Mouse (Mus musculus): ENCODE measurements around the gene 2410004B18Rik.
"Not testable (repeated sequence)": the region's sequence is repeated elsewhere in the genome, so short reads cannot be mapped to it uniquely, and the experiment has no call there.

2410004B18Rik gene

DNA sequence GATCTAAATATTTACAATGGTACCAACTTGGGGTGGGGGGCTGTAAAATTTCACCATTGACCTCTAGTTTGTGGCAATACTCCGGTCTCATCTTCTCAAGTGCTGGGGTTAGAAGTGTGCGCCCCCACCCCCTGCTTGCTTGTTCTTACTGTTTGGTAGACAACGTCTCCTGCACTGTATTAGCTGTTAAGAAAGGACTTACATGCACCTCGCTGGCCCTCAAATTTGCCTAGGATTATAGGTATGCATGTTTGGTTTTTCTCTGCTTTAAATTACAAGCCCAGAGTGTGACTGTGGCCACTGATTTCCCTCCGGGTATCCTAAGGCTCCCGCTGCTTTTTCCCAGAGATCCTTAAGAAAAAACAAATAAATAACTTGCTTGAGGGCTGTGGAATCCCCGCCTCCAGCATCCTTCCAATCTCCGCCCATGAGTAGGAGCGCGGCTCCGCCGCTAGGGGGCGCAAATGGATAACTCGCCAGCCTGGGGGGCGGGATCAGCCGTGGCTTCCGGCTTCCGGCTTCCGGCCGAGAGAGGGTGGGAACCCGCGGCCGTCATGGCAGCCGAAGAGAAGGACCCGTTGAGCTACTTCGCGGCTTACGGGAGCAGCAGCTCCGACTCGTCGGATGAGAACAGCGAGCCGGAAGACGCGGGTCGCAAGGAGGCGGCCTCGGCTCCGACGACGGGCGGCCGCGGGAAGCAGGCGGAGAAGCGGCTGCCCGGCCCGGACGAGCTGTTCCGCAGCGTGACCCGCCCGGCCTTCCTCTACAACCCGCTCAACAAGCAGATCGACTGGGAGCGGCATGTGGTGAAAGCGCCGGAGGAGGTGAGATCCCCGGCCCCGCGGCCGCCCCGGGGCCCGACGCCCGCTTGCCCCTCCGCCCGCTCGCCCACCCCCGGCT is at the start of gene 2410004B18Rik:
Gene 2410004B18Rik, plus strand, starts transcription at position 510 of the 900 bp plus-strand sequence.
- DNase-seq (ENCODE audit: low read depth, low spot score), result peak; percentile 96

DNA sequence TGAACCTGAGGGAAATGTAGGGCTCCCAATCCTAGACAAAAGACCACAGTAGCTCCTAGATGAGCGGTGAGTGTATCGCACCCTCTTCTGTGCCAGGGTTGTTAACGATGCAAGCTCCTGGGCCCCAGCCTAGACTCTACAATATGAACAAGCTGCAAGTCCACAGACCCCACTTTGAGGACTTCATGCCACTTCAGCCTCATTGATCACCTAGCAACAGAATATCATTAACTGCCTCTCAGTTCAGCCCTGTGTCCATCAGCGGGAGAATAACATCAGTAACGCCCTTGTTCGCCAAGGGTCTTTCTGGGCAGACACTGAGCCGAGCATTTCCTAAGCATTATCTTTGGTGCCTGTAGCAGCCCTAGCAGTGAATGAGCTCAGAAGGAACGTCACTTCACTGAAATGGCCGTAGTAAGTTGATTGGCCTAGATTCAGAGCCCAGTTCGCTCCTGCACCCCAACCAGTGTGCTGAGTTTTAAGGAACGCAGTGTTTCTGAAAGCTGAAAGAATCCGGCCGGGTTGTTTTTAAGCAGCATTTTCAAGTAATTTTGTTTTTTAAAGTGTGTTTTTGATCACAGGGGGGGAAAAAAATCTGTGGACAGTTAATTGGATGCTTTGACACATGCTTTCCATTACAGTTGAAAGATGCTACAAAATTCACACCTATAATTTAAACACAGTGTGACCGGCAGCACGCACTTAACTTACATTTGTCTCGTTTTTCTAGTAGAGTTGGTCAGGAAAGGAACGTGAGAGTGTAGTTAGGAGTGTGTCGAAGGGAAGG is 47.3 kb upstream of the 2410004B18Rik start:
- no peak for DNase-seq (ENCODE audit: low read depth, low spot score)

DNA sequence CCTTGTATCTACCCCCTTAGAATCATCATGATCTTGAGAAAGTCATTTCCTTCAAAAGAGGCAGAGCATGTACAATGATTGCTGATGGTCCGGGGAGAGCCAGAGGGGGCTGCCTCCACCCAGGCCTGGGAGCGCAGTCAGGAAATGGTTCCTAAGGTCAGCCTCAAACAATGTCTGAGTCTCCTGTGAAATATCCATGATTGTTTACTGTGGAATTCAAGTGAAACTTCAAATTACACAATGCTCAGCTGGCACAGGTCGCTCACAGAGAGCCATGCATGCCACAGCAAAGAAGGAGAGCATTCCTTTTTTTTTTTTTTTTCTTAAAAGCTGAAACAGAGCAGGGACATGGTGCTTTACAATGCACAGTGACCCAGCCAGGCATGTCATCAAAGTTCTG is 45.4 kb upstream of the 2410004B18Rik start:
- DNase-seq (ENCODE audit: low read depth, low spot score), result no peak

DNA sequence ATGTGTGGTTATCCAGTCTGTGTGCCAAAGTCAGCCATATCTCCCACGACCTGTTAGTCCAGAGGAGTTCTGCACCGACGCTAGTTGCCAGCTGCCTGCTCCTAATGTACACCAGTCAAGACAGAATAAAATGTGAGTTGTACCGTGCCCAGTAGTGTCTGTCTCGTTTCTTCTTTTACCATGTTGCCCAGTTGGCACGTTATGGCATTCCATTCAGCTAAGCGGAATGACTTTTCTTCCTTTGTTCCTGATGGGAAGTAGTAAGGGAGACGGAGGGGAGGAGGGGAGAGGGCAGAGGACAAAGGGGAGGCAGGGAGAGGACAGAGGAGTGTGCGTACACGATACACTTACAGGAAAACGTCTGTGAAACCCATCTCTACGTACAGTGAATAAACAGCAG is 43.7 kb upstream of the 2410004B18Rik start:
- no peak for DNase-seq (ENCODE audit: low read depth, low spot score)

DNA sequence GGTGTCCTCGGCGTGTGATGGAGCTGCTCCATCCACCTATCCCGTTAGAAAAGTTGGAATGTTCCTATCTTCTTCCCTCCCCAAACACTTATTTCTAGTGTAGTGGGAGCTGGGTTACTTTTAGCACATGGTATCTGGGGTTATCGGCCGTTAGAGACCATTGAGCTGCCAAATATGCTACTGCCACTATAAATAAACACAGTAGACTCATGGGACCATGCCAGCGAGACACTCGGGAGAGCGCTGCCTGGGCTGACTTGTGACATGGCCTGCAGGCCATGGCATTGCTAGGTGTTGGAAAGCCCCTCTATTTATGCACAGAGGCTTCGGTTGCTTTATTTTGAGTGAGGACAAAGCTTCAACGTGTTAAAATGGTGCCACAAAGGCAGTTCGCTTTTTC is 40.1 kb upstream of the 2410004B18Rik start:
- DNase-seq (ENCODE audit: low read depth, low spot score), result no peak

DNA sequence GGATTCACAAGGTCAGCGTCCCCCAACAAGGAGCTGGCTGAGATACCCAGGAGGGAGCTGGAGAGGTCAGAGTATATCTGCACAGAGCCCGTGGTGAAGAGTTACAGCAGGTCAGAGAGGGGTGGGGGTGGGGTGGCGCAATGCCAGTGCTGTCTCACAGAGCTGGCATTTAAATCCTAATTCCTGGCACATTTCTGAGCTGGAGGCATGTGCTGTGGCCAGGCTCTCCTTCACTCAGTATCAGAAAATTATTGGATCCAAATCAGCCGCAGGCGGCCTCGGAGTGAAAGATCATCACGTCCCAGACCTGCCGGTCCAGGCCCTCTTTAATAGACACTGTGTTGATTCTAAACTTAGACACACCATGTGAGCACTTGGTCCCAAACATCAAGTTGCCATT is 38.0 kb upstream of the 2410004B18Rik start:
- no peak for DNase-seq (ENCODE audit: low read depth, low spot score)

DNA sequence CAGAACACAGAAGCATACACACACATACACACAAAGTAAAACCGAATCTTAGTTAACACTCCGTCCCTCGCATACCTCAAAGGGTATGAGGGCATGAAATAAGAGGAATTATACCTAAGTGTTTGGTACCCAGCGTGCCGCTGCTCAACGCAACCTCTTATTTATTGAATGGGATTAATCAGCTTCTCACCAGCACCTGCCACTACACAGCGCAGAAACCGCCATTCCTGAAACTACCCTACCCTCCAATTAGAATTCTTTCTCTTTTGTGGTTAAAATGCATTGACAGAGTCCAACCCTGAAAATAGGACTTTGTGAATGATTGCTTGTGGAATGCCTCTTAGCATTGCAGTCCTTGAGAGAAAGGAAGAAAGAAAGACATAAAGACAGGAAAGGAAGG is 34.3 kb upstream of the 2410004B18Rik start:
- DNase-seq (ENCODE audit: low read depth, low spot score), result no peak

DNA sequence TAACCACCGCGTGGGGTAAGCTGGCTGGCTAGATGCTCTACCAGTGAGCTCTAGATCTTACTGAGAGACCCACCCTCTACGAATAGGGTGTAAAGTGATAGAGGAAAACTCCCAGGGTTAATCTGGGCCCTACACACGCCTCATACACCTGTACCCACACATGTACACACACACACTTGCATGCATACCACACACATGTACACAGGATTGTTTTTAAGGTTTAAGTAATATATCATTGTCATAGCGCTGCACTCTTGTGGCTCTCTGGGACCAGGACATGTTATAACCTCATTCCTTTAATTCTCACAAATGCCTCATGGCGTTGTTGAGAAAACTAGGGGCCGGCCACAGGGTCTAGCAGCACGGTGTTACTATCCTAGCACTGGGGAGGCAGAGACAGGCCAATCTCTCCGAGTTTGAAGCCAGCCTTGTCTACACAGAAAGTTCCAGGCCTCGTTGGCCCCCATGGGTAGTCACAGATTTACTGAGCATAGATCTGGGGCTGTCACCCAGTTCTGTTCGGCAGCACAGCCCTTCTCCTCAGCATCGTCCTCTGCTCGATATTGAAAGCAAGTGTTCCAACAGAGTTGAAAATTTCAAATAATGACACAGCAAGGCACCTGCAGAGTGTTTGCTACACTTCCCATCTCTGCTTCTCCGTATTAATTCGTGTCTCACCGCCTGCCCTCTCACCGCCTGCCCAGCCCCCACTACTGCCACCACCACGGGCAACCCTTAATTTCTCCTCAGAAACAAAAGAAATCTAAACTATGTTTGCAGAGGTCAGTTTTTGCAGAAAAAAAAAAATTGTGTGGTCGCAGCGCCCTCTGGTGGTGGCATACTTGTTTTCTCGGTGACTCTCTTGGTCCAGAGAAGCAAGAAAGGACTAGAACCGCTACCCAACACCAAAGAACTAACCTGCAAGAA is 32.7 kb upstream of the 2410004B18Rik start:
- DNase-seq (ENCODE audit: low read depth, low spot score), result peak; percentile 69

DNA sequence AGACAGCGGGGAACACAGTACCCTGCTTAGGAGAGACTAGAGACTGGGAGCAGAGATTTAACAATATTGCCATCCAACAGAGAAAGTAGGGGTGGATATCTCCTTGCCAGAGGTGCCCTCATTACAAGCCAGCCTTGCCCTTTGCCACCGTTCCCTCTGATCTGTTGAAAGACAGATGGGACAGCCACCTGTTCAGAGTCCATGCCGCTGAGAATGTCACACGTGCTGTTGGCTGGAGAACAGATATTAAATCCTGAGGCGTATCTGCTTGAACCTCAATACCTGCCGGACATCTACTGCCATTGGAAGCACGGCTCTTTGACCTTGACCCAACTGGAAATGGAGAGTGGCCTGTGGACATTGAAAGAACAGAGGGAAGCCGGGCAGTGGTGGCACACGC is 31.2 kb upstream of the 2410004B18Rik start:
- no peak for DNase-seq (ENCODE audit: low read depth, low spot score)

DNA sequence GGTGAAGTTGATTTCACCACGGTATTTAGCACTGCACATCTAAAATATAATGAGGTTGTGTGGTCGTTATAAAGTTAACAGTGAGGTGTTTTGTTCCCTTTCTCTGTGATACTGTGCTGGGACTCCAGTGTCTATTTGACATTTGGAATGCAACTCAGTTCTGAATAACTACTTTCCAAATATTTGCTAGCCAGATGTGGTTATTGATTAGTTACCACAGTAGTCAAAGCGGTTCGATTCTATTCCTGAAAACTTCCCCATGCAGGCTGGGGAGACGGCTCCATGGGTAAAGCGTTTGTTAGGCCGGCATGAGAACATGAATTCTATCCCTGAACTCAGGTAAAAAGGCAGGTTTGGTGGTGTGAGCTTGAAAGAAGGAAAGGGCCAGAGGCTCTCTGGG is 25.3 kb upstream of the 2410004B18Rik start:
- no peak for DNase-seq (ENCODE audit: low read depth, low spot score)

DNA sequence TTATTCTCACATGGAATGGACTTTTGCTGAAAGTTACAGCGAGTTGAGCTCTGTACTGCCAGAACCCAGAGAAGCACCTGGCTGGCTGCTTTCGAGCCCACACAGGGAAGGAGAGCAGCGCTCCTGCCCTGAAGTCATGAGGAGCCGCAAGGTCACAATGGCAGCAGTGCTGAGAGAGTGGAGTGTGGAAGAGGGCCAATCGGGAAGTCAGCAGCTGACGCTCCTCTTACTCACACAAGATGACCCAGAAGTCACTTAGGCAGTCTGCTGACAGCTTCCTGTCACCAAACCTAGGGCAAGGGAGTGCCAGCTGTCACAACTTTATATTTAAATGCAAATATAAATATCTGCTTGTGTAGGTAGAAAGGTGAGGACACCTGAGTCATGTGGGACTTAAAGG is 24.6 kb upstream of the 2410004B18Rik start:
- no peak for DNase-seq (ENCODE audit: low read depth, low spot score)

DNA sequence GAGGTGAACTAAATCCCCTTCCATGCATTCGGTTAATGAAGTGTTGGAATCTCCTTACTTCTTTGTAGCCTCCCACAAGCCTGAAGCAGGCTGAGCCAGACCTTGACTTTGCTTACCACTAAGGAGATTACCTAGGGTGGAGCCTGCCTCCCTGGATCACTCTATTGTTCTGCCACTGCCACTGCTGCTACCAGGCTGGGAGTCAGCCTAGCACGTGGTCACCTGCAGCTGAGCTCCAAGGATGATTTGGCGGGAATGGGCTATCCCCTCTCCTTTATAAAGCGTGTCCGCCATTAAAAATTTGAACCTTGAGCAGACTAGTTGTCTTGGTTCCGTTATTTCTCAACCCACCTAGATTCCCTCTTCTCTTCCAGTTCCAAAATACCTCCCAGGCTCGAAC is 23.9 kb upstream of the 2410004B18Rik start:
- not testable (repeated sequence) for DNase-seq (ENCODE audit: low read depth, low spot score)

DNA sequence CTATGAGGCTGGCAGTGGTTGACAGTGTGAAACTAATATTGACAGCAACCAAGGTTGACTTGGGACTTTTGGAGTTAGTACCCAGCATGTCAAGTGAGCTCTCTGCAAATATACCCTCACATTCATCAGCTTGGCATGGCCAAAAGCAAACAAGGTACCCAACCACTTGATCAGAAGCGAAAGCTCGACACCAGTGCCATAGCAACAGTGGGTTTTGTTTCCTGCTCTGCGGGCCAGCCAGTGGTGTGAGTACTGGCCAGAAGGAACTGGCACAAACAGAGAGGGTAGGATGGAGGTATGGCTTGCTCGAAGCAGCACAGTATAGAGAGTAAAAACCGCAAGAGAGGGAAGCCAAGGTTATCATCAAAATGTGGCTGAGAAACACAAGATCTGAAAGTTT is 21.4 kb upstream of the 2410004B18Rik start:
- peak; percentile 30 for DNase-seq (ENCODE audit: low read depth, low spot score)

DNA sequence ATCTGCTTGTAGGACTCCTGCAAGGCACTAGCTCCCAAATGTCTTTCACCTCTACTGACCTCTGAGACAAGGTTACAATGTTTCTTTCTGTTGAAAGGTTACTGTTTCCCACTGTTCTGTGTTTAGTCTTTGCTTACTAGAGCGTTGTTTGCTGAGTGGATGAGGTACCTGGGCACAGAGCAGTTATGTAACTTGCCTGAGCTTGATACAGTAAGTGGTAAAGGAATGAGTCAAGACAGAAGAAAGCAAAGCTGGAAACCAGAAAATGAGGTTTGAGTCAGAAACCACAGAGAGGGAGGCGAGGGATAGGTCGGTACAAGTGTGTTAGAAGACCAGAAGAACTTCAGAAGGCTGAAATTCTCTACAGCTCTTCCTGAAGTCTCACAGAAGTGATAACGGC is 21.0 kb upstream of the 2410004B18Rik start:
- peak; percentile 56 for DNase-seq (ENCODE audit: low read depth, low spot score)

DNA sequence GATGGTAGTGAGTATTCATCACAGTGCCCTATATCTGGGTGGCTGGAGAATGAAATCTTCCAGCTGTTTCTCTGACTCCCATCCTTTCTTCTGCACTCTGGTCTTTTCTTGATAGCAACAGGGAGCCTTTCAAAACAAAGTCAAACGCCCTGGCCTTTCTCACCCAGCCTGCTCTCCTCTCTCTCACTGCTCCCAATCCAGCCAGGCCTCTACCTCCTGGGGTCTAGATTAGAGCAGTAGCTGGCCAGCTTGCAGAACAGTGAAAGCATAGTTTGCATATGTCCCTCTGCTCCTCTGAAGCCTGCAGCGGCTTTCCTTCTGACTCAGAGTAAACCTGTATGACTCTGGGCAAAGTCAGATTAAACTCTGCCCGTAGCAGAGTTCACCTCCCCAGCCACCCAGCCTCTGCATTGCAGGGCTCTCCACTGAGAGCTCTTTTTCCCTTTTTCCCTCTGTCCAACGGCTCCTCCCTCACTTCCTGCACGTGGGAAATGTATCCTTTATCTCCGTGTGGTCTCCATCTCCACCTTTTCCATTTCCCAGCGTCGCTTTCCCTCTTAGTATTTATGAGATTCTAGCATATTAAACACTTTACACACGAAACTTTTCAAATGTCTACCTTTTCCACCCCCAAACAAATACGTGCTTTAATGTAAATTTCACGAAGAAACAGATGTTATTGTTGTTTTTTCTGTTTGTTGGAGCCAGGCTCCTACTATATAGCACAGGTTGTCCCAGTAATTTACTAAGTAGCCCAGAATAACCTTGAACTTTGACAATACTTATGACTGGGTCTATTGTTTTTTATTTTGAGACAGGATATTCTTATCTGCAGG is 15.6 kb upstream of the 2410004B18Rik start, which contains the start of gene Bcl10:
Gene Bcl10, plus strand, starts transcription at position 786 of the 836 bp plus-strand sequence.
- no peak for DNase-seq (ENCODE audit: low read depth, low spot score)

DNA sequence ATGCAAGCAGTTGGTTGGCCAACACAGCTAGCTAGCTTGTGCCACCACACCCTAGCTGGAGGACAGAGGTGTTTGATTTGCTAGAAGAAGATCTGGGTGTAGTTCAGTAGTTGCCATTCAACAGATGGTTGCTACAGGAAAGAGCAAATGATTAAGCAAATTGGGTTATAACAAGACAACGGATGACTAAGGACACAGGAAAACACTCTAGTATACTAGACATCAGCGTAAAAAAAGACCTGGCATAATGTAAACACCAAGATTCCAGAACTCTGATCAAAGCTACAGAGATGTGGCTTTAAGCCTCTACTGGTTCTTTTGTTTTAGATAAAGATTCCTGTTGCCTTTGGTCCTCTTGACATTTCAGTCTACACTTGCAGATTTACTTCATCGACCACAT is 14.8 kb upstream of the 2410004B18Rik start:
- no peak for DNase-seq (ENCODE audit: low read depth, low spot score)

DNA sequence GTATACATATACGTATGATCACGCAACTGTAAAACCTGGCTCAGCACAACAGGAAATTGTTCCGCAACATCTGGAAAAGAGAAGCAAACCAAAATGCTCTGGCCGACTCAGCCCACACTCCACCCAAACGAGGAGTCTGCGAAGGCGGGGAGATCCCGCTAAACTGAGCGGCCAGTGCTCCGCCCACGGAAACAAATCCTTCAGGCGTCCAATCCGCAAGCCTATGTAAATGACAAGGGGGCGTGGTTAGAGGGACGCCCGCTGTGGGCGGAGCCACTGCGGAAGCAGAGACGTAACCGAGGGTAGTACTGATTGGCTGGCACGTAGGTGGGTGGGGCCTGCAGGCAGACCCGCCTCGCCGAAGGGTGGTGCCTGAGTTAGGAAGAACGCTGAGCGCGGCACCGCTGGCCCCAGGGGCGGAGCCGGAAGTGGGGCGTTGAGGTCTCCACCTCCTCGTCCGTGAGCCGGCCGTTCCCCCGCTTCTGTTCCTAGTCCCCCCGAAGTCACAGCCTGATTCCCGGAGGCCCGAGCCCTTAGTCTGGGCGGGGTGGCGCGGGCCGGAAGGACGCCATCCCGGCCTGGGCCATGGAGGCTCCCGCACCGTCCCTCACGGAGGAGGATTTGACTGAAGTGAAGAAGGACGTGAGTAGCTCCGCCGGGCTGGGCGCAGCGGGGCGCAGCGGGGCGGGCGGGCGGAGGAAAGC is 13.8 kb upstream of the 2410004B18Rik start:
- peak; percentile 100 for DNase-seq (ENCODE audit: low read depth, low spot score)

DNA sequence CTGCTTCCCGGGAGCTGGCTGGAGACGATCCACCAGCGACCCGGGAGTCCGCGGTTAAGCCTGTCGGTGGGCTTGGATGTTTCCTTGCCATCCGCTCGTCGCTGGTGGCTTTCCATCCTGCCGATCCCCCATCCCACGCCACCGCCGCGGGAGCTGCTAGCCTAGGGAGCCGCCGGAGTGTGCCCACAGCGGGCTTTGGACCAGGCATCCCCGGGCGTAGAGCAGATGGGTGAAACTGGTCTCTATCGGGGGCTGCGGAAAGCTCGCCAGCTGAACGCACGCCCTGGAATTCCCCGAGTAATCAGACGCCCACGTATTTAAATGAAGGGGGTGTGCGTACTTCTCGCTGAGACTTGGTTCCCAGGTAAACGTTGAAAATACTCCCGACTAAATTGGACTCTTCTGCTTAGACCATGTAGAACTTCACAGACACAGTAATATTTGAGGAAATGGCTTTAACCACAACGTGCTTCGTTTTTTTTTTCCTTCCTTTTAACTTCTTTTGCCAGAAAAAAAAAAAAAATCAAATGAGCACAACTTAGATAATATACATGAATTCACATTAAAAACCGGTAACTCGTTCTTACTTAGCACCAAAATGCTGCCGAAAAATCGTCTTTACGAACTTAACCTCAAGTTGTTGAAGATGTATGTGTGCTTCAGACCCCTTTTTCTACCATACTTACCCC is 13.0 kb upstream of the 2410004B18Rik start:
- peak; percentile 85 for DNase-seq (ENCODE audit: low read depth, low spot score)

DNA sequence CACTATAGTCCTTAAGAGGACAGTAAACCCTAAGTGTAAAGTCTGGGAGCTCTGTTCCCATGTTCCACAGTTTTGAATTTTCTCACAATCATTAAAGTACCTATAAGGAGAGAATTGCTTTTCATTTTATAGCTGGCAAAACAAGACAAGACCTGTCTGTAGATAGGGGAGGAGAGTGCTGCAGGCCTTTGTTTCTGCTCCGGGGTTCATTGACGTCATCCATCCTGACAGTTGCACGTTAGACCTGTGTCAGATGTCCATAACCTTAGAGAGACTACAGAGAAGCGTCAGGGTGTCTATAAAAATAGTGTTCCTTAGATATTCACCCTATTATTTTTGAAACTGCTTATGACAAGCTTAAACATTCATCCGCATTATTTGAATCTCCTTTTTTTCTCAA is 12.3 kb upstream of the 2410004B18Rik start:
- peak; percentile 58 for DNase-seq (ENCODE audit: low read depth, low spot score)
